Mouse (Mus musculus): ENCODE results near the gene Kcne1. TPM values are rescaled to one million over a fixed set of nuclear protein-coding genes. Genes with fewer than 3 reads are reported as not detected.

Gene Kcne1
- total and polyA plus RNA-seq, 3 experiments: 6.9 to 36.5 (median 11.6) TPM

DNA sequence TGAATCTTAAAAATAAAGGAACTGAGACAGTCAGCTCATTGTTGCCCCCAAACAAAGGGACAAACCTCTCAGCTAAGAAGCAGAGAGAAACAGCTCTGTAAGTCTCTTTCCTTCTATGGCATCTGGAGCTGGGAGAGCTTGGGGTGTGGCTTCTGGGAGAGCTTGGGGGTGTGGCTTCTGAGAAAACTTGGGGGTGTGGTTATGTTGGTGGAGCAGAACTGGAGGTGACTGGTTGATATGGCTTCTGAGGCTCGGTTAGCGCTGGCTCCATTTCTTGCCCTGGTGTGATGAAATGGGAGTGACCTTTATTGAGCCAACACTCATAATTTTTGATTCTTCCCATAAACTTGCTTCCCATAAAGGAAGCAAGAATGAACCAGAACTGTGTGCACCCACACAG, 10.0 kb upstream of the Kcne1 start:
- H3K27me3 ChIP-seq (ENCODE audit: control insufficient read depth, insufficient read depth, low read length): no peaks in the 10 kb centered on the region
- H3K4me3 ChIP-seq: no peak overlapping the region
- intact Hi-C loops (cut with DNase I): no loop called here
- no peaks in the 10 kb centered on the region for H3K36me3 ChIP-seq (ENCODE audit: control insufficient read depth, insufficient read depth, low read length)
- 51% methylated on average over 2 of the region's 2 CpGs for WGBS
- H3K27ac ChIP-seq: no peak overlapping the region
- no peaks in the 10 kb centered on the region for H3K4me1 ChIP-seq (ENCODE audit: control insufficient read depth, insufficient read depth, low read length)
- no peaks in the 10 kb centered on the region for H3K79me2 ChIP-seq (replicated peaks; ENCODE audit: control insufficient read depth, insufficient read depth, low read length)
- H3K9ac ChIP-seq (ENCODE audit: low read depth, low read length): no peak overlapping the region
- TF ChIP-seq EP300 (IDR thresholded peaks at IDR 0.05; ENCODE audit: insufficient read depth, low read depth, low read length) (no peak), POLR2A (IDR thresholded peaks at IDR 0.05; ENCODE audit: insufficient read depth, low read depth, low read length) (no peak), CTCF (IDR thresholded peaks at IDR 0.05) (no peak)
- no peak for DNase-seq

DNA sequence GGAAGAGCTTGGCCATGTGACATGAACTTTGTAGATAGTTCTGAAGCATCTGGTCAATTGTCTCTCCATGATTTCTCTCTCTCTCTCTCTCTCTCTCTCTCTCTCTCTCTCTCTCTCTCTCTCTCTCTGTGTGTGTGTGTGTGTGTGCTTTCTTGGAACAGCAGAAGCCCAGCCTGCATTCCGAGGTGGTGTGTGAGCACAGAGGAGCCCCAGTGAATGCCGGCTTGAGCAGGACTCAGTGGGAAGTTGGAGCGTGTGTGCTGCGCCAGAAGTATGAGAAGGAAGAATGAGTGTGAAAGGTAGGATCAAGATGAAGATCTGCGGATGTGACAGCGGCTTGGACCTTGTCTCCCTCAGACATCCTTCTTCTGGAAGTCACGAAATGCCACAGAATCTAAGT, 6.2 kb upstream of the Kcne1 start:
- Histone ChIP-seq H3K4me1 (ENCODE audit: control insufficient read depth, insufficient read depth, low read length) (no peaks in the 10 kb centered on the region), H3K36me3 (ENCODE audit: control insufficient read depth, insufficient read depth, low read length) (no peaks in the 10 kb centered on the region), H3K4me3 (no peak overlapping the region), H3K27me3 (ENCODE audit: control insufficient read depth, insufficient read depth, low read length) (no peaks in the 10 kb centered on the region), H3K27ac (no peak overlapping the region), H3K9ac (ENCODE audit: low read depth, low read length) (no peak overlapping the region), H3K79me2 (replicated peaks; ENCODE audit: control insufficient read depth, insufficient read depth, low read length) (no peaks in the 10 kb centered on the region)
- WGBS: 65% methylated on average over 7 of the region's 7 CpGs
- no peak for DNase-seq
- TF ChIP-seq POLR2A (IDR thresholded peaks at IDR 0.05; ENCODE audit: insufficient read depth, low read depth, low read length) (no peak), EP300 (IDR thresholded peaks at IDR 0.05; ENCODE audit: insufficient read depth, low read depth, low read length) (no peak), CTCF (IDR thresholded peaks at IDR 0.05) (no peak)
- intact Hi-C loops (cut with DNase I): no loop called here

DNA sequence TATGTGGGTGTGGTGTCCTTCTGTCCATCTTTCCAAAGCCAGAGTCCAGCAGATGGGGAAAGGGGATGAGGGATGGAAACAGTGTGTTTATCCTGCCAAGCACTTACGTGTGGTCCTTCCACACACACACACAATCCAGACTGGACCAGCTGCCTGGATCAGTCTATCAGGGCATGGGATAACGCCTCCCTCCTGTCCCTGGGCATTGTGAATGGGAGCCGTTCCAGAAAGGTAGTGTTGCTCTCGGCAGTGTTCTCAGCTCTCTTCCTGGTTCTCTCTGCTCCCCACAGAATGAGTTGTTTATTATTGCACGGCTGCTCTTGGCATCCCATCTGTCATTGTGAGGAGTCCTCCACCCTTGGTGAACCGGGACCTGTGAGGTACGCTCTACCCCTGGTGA, 1.4 kb upstream of the Kcne1 start:
- no peak for DNase-seq
- H3K27me3 ChIP-seq (ENCODE audit: control insufficient read depth, insufficient read depth, low read length): no peaks in the 10 kb centered on the region
- no peaks in the 10 kb centered on the region for H3K4me1 ChIP-seq (ENCODE audit: control insufficient read depth, insufficient read depth, low read length)
- H3K79me2 ChIP-seq (replicated peaks; ENCODE audit: control insufficient read depth, insufficient read depth, low read length): no peaks in the 10 kb centered on the region
- no peak overlapping the region for H3K9ac ChIP-seq (ENCODE audit: low read depth, low read length)
- intact Hi-C loops (cut with DNase I): no loop called here
- no peaks in the 10 kb centered on the region for H3K36me3 ChIP-seq (ENCODE audit: control insufficient read depth, insufficient read depth, low read length)
- H3K27ac ChIP-seq: no peak overlapping the region
- no peak overlapping the region for H3K4me3 ChIP-seq
- TF ChIP-seq CTCF (IDR thresholded peaks at IDR 0.05) (no peak), EP300 (IDR thresholded peaks at IDR 0.05; ENCODE audit: insufficient read depth, low read depth, low read length) (no peak), POLR2A (IDR thresholded peaks at IDR 0.05; ENCODE audit: insufficient read depth, low read depth, low read length) (no peak)
- WGBS: 65% methylated on average over 7 of the region's 7 CpGs

DNA sequence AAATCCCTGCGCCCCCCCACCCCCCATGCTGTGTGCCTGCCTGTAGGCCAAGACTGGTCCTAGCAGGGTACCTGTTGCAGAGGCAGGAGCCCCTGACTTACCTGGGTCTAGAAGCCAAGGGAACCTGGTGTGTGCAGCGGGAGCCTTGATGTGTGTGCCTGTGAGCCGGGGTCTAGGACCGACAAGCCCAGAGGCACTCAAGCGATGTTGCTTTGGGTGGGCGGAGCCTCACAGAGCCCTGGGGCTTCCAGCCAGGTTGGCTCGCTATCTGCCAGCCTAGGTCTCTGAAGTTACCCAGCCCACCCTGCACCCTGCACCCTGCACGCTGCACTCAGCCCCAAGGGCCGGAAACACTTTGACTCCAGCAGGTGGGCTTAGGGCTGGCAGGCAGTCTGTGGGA, 534 bp downstream of the Kcne1 start:
- TF ChIP-seq POLR2A (IDR thresholded peaks at IDR 0.05; ENCODE audit: insufficient read depth, low read depth, low read length) (no peak), EP300 (IDR thresholded peaks at IDR 0.05; ENCODE audit: insufficient read depth, low read depth, low read length) (no peak), CTCF (IDR thresholded peaks at IDR 0.05) (no peak)
- no peak for DNase-seq
- Histone ChIP-seq H3K27ac (no peak overlapping the region), H3K27me3 (ENCODE audit: control insufficient read depth, insufficient read depth, low read length) (no peaks in the 10 kb centered on the region), H3K36me3 (ENCODE audit: control insufficient read depth, insufficient read depth, low read length) (no peaks in the 10 kb centered on the region), H3K9ac (ENCODE audit: low read depth, low read length) (no peak overlapping the region), H3K4me3 (no peak overlapping the region), H3K79me2 (replicated peaks; ENCODE audit: control insufficient read depth, insufficient read depth, low read length) (no peaks in the 10 kb centered on the region), H3K4me1 (ENCODE audit: control insufficient read depth, insufficient read depth, low read length) (no peaks in the 10 kb centered on the region)
- WGBS: 27% methylated on average over 9 of the region's 9 CpGs
- intact Hi-C loops (cut with DNase I): no loop called here

DNA sequence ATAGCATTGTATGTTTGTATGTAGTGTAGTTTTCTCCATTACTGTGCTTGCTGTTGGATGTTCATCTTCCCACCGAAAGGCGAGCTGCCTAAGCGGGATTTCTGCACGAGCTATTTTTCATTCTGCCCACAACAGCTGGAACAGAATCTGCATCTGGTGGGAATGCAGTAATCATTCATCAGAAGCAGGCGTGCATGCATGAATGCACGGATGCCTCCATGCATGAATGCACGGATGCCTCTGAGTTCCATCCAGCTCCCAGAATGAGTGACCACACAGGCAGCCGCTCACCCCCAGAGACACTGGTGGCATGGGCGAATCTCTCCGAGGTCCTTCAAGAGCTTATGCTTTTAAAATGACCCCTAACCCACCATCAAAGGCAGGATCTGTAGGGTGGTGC, 1.7 kb downstream of the Kcne1 start:
- Histone ChIP-seq H3K4me3 (no peak overlapping the region), H3K4me1 (ENCODE audit: control insufficient read depth, insufficient read depth, low read length) (no peaks in the 10 kb centered on the region), H3K36me3 (ENCODE audit: control insufficient read depth, insufficient read depth, low read length) (no peaks in the 10 kb centered on the region), H3K27ac (no peak overlapping the region), H3K79me2 (replicated peaks; ENCODE audit: control insufficient read depth, insufficient read depth, low read length) (no peaks in the 10 kb centered on the region), H3K27me3 (ENCODE audit: control insufficient read depth, insufficient read depth, low read length) (no peaks in the 10 kb centered on the region), H3K9ac (ENCODE audit: low read depth, low read length) (no peak overlapping the region)
- DNase-seq: no peak
- intact Hi-C loops (cut with DNase I): no loop called here
- no peak for TF ChIP-seq POLR2A (IDR thresholded peaks at IDR 0.05; ENCODE audit: insufficient read depth, low read depth, low read length)
- TF ChIP-seq CTCF (IDR thresholded peaks at IDR 0.05): no peak
- no peak for TF ChIP-seq EP300 (IDR thresholded peaks at IDR 0.05; ENCODE audit: insufficient read depth, low read depth, low read length)
- 79% methylated on average over 10 of the region's 10 CpGs for WGBS

DNA sequence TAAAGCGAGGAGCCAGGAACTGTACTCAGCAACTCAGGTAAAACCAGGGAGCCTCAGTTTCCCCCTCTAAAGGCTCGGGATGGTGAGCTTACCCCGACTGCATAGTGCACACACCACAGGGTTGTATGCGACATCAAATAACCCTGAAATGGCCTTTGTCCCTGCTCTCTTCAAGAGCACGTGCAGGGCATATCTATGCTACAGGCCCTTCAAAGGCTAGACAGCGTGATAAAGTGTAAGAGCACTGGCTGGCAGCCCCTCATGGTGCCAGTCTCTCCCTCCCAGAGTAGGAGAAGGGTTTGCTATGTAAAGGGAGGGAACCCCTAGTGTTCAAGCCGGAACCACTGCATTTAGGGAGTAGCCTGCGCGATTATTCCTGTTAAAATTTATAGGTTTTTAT, 2.2 kb downstream of the Kcne1 start:
- Histone ChIP-seq H3K4me3 (no peak overlapping the region), H3K4me1 (ENCODE audit: control insufficient read depth, insufficient read depth, low read length) (no peaks in the 10 kb centered on the region)

More for the DNA sequence above, 2.2 kb downstream of the Kcne1 start:
- DNase-seq: no peak
- H3K27ac ChIP-seq: no peak overlapping the region
- intact Hi-C loops (cut with DNase I): no loop called here
- H3K27me3 ChIP-seq (ENCODE audit: control insufficient read depth, insufficient read depth, low read length): no peaks in the 10 kb centered on the region
- H3K9ac ChIP-seq (ENCODE audit: low read depth, low read length): no peak overlapping the region
- TF ChIP-seq CTCF (IDR thresholded peaks at IDR 0.05) (no peak), POLR2A (IDR thresholded peaks at IDR 0.05; ENCODE audit: insufficient read depth, low read depth, low read length) (no peak), EP300 (IDR thresholded peaks at IDR 0.05; ENCODE audit: insufficient read depth, low read depth, low read length) (no peak)
- no peaks in the 10 kb centered on the region for H3K36me3 ChIP-seq (ENCODE audit: control insufficient read depth, insufficient read depth, low read length)
- 58% methylated on average over 9 of the region's 9 CpGs for WGBS
- H3K79me2 ChIP-seq (replicated peaks; ENCODE audit: control insufficient read depth, insufficient read depth, low read length): no peaks in the 10 kb centered on the region

Data from heart, adult 2 months (tissue).